Mouse (Mus musculus) urinary bladder, adult 18-20 months (tissue): ENCODE results near the gene 1700080O16Rik.

Source experiments
- DNase-seq, 2 experiments: peaks; one replicate each; pipeline ENCODE4 v3.0.0; 2022; ENCODE audit warnings: low spot score in 2 of 2, mixed read lengths in 2 of 2

1700080O16Rik gene

DNA sequence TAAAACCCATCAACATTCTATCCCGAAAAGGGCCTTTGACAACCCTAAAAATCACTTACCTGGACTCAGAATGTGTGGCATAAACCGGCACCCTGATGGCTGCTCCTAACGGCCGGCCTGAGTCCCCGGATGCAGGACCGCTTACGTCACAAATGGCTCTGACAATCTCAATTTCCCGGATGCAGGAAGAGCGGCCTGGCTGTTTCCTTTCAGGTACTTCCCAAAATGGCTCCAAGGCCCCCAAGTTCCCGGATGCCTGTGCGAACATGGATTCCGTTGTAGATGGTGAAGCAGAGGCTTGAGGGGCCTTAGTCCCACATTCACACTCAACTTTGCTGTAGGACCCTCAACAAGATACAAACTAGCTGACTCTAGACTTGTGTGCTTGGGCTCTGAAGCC, at the start of gene 1700080O16Rik:
1700080O16Rik (minus strand) TSS at position 101 of the 400 bp plus-strand sequence.
- DNase-seq, result no peak

GRCm38 (mm10) chrX:52017660-52018059, 45.1 kb upstream of the 1700080O16Rik start:
- no peak for DNase-seq

GRCm38 (mm10) chrX:52000072-52000471, 27.5 kb upstream of the 1700080O16Rik start:
- DNase-seq, result no peak

- DNase-seq, result no peak
These were observed 26.9 kb upstream of the 1700080O16Rik start for GRCm38 (mm10) chrX:51999426-51999825.

DNA sequence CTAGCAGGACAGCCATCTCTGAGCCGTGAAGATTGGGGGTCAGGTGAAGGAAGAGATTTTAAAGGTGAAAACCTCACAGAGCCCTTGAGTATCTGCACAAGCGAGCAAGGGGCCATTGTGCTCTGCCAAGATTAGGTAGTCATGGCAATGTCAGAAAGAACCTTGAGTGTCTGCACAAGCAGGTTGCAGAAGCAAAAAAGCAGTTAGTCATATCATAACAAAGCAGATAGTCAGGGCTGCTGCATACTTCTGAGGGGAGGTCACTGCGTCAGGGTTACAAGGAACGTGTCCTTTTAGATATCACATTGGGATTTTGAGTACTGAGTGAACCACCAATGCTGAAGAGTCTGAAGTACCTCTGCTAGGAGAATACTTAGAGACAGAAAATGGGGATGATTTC, 3.8 kb upstream of the 1700080O16Rik start:
- DNase-seq, result no peak

GRCm38 (mm10) chrX:51974618-51975017, 2.0 kb upstream of the 1700080O16Rik start:
- no peak for DNase-seq

DNA sequence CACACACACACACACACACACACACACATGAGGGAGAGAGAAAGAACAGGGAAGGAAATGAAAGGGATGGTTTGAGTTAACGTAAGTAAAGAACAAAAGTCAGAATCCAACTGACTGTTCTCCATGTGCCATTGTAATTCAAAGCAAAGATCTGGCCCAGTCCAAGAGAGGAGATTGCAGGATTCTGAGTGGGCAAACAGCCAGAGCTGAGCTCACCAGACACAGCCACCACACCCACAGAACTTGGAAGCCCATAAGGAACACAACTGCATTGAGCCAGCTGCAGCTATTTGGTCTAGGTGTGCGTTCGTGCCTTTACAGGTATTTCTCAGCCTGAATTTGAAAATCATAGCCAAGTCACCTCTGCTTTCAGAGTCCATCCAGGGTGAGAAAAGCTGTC, 24.5 kb downstream of the 1700080O16Rik start:
- peak in 1 of 2 experiments; percentile 30 for DNase-seq

- DNase-seq, result no peak
These were observed 34.5 kb downstream of the 1700080O16Rik start for GRCm38 (mm10) chrX:51938076-51938475.

GRCm38 (mm10) chrX:51919091-51919490, 53.5 kb downstream of the 1700080O16Rik start:
- no peak for DNase-seq
